Comparison of ENCODE assay signal across 15 mouse cellular contexts in genomic region chr19:55565523-55566369, GRCm38 (mm10).
"Had no signal": no experiment of that assay in that cellular context is flagged by ENCODE, and none has a peak within 500 bp of the region (broad histone marks: within the 10 kb centered on the region; RNA-seq: fewer than 3 reads in every experiment).

No protein-coding gene starts in this region.

- H3K27ac ChIP-seq: limb, embryonic 13.5 days; midbrain, embryonic 15.5 days; neural tube, embryonic 12.5 days had no signal

- H3K4me2 ChIP-seq: limb, embryonic 13.5 days; midbrain, embryonic 11.5 days; midbrain, embryonic 15.5 days; neural tube, embryonic 12.5 days had no signal

- DNase-seq: kidney, adult 18-20 months; kidney, postnatal 10 days; kidney, postnatal 4 days; left cerebral cortex, postnatal 4 days; lung, adult 2 months; lung, postnatal 36 days; right cerebral cortex, postnatal 4 days; spleen, adult 18-20 months; thymus, postnatal 4 days had no signal

- H3K9ac ChIP-seq: limb, embryonic 13.5 days; midbrain, embryonic 15.5 days; neural tube, embryonic 12.5 days had no signal

- H3K9me3 ChIP-seq: limb, embryonic 13.5 days; midbrain, embryonic 15.5 days; neural tube, embryonic 12.5 days had no signal

- ATAC-seq: inflammation-experienced regulatory T-cells, adult 6 months; lung, postnatal 0 days; midbrain, embryonic 15.5 days had no signal

- H3K4me3 ChIP-seq: limb, embryonic 13.5 days; midbrain, embryonic 15.5 days; neural tube, embryonic 12.5 days had no signal

- H3K27me3 ChIP-seq: limb, embryonic 13.5 days; midbrain, embryonic 15.5 days had no signal

- H3K36me3 ChIP-seq: limb, embryonic 13.5 days; midbrain, embryonic 15.5 days; neural tube, embryonic 12.5 days had no signal
